Mouse (Mus musculus): Measurements from ENCODE around the gene Ntf5.
"Not testable (repeated sequence)": the region's sequence is repeated elsewhere in the genome, so short reads cannot be mapped to it uniquely, and the experiment has no call there.

Ntf5 gene

DNA sequence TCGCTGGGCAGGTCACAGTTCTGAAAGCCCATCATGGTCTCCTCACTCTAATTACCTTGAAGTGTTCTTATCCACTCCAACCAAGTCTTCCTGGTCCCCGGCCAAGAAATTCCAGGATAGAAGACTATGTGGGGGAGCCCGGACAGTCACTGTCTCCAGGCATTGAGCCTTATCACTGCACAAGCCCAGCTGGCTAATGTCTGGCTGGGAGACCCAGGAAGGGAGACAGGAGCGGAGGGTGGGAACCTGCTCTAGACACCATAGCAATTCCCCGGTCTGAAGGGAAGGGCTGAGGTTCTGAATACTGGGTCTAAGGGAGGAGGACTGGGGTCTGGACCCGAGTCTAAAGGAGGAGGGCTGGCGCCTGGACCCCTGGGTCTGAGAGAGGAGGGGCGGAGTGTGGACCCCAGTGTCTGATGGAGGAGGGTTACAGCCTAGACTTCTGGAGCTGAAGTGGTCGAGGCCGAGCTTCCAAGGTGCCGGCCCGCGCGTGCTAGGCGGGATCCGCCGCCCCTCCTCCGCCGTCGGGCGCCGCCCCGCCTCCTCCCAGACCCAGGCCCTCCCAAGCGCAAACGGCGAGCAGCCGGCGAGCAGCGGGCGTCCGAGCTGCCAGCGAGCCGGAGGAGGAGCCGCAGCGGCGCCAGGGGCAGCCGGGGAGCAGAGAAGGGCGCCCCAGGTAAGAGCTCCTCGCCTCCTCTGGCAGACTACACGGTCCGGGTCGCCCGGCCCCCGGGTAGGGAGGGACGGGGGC, at the start of gene Ntf5:
Gene Ntf5, plus strand, starts transcription at position 583 of the 751 bp plus-strand sequence.
- DNase-seq (ENCODE audit: low spot score in 2 of 2) = peak; percentile 38 to 45

DNA sequence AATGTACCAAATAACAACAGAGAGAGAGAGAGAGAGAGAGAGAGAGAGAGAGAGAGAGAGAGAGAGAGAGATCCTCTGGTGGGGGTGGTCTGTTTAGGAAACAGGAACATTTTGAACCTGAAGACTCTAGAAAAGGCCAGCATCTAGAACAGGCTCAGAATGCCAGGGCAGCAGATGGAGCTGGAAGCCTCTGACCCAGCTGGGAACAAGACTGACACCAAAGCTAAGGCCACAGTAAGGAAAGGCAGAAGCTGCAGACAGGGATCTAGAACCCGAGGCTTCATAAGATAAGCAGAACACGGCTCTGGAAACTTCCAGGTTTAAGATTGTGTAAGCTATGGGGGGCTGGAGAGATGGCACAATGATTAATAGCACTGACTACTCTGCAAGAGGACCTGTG, 49.5 kb upstream of the Ntf5 start:
- no peak for DNase-seq (ENCODE audit: low spot score in 2 of 2)

DNA sequence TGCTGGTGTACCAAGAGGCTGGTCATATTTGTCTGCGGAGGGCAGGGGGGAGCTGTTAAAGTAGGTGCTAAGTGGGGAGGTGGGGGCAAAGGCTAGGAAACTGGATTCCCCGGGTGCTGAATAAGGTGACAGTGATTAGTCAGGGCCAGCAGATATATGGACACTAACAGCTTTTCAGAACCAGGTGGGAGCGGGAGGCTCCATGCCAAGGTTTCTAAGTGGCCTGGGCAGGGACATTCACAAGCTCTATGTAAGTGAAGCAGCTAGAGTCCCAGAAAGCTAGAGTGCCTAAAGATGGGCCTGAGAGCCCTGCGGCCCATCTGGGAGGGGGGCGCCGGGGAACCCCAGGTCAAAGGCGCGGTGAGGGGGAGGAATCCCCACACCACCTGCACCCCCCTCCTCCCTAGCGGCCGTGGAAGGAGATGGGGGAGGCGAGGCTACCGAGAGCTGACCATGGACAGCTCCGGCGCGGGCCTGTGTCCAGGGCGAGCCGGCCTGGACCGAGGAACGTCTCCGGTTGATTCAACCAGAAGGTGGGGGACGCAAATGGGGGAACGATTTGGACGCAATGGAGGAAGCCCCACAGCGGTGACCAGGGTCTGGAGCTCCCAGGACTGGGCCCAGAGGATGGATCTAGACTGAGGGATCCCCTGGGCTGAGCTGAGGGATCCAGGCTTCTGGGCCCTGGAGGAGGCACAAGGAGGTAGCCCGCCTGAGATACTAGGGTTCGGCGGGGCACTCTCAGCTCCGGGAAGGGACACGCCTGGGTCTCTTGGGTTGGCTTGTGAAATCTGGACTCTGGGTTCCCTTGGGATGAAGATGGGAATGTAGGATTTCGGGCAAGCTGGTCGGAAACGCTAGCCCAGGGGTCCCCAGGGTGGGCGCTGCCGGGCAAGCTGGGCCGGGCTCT, 47.5 kb upstream of the Ntf5 start:
- peak; percentile 20 to 50 for DNase-seq (ENCODE audit: low spot score in 2 of 2)

DNA sequence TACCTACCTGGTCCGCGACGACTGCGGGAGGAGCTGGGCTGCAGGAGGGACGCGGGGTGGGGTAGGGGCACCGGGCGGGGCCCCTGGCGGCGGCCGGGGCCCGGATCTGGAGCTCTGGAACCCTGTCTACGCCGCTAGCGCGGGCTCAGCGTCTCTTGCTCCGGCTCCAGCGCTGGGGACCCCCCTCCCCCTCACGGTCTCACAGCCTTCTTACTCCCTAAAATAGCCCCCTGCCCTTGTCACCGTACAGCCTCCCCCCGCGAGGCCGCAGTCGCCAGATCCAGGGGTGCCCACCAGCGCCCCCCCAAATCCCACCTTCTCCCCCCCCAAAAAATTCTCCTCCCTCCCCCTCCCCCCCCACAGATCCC, 46.9 kb upstream of the Ntf5 start, which contains the start of gene Ppfia3:
Gene Ppfia3, minus strand, starts transcription at position 368 of the 368 bp plus-strand sequence.
- no peak for DNase-seq (ENCODE audit: low spot score in 2 of 2)

DNA sequence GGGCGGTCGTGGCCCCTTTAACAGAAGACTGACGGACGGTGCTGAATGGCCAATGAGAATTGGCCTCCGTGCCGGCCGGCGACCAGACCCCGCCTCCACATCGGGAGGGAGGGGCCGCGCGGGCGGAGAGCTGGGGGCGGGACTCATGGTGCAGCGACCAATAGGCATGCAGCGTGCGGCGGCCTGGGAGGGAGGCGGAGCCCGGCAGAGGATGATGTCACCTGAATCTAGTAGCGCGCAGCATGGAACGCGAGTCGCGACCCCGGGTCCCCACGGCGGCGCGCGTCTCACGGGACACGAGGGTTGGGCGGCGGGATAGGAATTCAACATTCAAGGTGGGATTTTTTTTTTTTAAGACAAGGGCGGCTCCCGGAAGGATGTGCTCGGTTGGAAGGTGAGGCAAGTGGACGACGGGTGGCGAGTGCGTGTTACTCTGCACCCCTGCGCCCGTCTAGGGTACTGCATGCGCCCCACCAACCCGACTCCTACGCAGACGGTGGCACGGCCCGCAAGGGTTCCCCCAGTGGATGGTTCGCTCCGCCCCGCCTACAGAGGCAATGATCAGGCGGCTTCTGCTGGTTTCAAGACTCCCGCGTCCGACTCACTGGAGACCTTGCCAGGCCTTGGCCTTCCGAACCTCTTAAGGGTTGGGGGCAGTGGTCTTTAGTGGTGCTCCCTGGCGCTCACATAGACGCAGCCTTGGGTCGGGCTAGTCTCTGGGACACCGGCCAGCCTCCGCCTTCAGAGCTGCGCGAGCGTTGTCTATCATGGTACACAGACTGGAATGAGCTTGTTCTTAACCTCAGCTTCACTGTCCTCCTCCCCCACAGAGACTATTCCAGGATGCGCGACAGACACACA, 46.2 kb upstream of the Ntf5 start:
- DNase-seq (ENCODE audit: low spot score in 2 of 2) = peak; percentile 96 to 98

DNA sequence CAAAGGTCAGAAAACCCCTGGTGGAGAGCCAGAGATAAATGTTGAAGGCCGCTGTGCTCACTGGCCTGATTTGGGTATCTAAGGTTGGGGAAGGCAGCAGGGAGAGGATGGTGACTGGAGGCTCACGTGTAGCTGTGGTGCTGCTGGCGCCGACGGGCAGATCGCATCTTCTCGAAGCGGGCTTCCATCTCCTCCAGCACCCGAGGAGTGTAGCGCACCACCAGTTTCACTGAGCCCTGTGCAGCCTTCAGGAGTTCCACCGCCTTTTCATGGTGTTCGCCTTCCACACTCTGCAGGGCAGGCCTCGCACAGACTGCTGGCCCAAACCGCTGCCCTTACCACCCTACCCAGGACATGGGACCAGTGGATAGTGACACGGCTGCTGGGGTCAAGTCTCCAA, 45.3 kb upstream of the Ntf5 start:
- DNase-seq (ENCODE audit: low spot score in 2 of 2) = no peak

DNA sequence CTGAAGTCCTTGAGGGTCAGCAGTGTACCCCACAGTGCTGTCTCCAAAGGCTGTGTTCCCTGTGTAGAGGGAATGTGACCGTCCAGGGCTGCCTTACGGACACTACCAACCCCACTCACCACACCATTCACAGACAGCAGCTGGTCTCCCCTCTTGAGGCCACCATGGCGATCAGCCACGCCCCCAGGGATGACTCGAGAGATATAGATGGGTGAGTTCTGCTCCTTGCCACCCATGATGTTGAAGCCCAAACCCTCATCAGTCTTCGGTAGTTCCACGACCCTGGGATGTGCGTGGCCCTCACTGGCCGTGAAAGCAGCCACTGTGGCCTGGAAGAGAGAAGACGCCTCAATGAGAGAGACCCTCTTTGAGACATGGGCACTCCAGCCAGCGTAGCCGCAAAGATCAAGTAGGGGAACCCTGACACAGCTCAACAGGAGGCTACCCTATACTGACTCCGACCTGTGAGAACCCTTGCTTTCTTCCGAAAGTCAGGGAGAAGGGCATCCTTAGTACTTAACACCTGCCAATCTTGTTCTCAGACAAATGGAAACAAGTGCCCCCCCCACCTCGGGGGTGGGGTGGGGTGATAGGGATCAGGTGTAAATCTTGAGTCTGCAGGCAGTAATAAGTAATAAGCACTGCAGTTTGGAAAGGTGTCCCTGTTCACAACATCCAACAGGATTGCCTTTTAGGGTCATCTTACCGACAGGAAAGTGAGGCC, 44.3 kb upstream of the Ntf5 start:
- no peak for DNase-seq (ENCODE audit: low spot score in 2 of 2)

DNA sequence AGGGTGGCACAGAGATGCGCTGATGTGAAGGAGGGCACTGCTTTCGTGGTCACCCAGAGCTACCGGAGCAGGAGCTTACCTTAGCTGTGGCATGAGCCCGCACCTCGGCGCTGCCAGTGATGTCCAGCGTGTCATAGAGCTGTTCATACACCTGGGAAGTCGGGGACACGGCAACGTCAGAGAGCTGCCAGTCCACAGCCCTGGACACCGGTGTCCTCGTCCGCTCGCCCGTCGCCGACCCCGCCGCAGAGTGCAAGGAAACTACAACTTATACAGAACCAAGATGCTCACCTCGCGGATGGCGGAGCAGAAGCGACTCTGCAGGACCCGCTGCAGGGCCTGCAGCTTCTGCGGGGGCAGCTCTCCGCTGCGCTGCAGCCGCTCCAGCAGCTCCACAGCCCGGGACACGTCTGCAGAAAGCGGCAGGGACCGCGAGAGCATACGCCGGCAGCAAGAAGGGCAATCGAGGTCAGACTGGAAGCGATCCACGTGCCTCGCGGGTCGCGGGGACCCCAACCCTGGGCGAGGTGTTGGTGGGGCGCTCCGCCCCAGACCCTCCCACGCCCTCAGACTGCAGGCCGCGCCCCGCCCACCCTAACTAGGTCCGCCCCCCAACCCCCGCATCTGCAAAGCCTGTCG, 43.5 kb upstream of the Ntf5 start:
- DNase-seq (ENCODE audit: low spot score in 2 of 2) = no peak

DNA sequence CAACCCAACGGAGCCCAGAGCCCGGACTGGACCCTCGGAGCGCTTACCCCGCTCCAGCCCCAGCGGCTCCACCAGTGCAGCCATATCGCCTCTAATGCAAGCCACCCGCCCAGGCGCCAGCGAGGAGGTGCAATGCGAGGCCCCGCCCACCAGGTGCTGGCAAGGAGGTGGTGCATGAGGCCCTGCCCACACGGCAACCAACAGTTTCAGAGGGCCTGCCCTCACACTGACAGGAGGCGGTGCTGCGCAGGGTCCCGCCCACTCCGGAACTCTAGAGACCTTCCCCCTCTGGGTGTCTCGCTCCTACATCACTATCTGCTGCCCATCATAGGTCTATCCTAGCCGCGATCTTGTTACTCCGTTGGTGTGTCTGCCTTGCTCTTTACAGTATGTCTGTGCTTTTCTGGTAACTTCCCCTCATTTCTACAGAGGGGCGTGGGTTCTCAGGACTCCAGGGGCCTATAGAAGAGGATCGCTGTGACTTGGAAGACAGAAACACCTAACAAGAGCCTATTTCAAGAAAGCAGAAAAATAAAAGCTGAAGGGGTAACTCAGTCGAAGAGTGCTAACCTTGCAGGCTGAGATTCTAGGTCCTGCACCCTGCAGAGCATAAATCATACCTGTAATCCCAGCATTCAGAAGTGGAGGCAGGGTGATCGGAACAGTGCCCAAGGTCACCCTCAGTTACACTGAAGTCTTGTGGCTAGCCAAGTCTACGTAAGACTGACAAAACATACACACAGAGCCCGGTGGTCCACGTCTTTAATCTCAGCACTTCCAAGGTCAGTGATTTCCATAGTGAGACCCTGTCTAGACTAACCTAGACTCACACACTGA, 42.8 kb upstream of the Ntf5 start, which contains the start of gene Lin7b:
Gene Lin7b, minus strand, starts transcription at position 109 of the 837 bp plus-strand sequence.
- DNase-seq (ENCODE audit: low spot score in 2 of 2) = peak; percentile 78 to 91

DNA sequence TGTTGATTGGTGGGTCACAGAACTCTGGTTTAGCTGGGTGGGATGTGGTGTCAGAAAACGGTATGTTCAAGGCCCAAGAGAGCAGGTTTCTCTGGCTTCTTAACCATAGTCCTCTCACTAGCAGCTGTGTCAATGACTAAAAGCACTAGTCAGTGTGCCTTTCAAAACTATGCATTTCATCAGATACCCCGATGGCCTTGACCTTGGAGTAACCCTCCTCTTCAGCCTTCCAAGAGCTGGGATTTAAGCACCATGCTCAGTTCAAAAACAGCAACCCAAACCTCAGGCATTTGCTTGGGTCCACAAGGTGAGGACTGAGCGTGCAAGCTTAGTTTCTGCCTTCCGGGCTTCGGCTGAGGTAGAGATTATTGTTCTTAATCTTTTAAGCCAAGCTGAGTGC, 41.1 kb upstream of the Ntf5 start:
- no peak for DNase-seq (ENCODE audit: low spot score in 2 of 2)

DNA sequence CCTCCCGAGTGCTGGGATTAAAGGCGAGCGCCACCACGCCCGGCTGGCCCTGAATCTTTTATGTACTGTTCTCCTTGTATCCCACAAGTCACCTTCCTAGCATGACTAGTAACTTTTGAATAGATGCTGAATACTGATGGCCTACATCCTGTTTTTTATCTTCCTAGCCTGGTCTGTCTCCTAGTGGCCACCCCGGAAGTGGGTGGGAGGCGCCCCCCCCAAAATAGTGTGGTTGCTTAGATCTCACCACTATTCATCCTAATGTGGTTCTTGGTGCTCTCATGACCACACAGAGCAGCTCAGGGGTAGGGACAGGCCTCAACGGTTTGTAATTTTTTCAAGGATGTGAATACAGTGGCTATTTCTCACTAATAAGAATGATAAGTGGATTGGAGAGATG, 38.9 kb upstream of the Ntf5 start:
- DNase-seq (ENCODE audit: low spot score in 2 of 2) = no peak

DNA sequence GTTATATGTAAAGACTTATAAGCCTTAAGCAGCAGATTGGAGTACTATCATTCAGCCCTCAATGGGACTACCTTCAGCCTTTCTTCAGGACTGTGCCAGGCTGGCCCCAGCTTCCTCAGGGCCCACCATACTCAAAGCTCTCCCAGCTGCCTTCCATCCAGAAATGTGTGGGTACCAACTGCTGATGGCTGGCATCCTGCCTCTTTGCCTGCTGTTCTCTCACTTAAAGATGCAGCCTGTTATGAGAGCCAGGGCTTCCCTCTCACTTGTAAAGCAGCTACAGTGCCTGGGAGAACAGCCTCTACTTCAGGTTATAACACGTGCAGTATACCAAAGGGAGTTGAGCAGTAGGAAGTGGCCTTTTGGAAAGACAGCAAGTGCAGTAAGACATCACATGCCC, 37.4 kb upstream of the Ntf5 start:
- DNase-seq (ENCODE audit: low spot score in 2 of 2) = no peak

DNA sequence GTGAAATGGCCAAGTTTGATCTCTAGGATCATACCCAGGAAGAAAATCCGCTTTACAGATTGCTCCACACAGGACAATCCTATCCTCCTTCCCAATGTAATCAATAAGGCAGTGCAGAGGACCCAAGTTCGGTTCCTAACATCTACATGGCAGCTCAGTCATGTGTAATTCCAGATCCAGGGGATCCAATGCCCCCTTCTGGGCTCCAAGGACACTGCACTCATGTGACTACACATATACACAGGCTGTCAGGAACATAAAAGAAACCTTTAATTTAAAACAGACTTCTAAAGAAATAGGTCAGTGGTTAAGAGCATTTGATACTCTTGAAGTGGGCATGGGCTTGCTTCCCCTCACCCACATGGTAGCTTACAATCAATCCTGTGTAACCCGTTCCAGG, 27.4 kb upstream of the Ntf5 start:
- no peak for DNase-seq (ENCODE audit: low spot score in 2 of 2)

DNA sequence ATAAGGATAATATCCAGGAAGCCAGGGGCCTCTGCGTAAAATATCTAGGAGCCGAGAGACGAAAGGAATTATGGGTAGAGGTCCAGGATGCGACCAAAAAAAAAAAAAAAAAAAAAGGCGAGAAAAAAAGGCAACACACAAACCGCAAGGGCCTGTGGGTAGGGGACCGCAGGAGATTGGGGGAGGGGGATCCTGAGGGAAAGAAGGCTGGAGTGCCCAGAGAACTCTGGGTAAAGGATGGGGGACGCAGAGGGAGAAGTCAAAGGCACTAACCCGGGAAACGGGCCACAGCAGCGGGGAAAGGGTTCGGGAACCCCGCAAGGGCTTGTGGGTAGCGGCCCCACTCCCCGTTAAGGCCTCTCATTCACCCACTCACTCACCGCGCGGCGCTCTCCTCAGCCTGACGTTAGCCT, 18.4 kb upstream of the Ntf5 start:
- no peak for DNase-seq (ENCODE audit: low spot score in 2 of 2)

DNA sequence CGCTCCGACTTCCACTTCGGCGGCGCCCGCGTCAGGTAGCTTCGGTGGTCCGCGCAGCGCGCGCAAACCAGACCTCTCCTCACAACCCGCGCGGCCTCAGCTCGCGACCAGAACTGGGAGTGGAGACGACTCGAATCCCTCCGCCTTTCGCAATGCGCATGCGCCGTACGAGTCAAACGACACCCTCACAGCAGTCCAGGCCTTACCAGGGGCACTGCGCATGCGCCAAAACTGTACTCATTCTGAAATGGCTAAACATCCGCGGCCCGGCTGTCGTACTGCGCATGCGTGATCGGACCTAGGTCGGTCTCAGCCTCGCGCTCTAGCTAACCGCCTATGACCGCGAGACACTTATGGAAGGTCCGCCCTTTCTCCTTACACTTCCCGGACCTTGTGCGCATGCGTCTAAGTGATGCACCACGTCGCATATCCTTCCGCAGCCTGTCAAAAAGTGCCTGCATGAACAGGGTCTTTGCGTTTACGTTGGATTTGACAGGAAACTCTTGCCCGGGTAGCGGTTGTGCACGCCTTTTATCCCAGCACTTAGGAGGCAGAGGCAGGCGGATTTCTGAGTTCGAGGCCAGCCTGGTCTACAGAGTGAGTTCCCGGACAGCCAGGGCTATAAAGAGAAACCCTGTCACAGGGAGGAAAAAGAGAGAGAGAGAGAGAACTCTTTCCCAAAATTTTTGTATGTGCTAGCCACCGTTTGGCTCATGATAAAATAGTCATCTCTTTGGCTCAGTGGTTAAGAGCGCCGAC, 17.7 kb upstream of the Ntf5 start, which contains the start of gene Snrnp70:
Gene Snrnp70, minus strand, starts transcription at position 165 of the 759 bp plus-strand sequence.
- peak; percentile 99 to 100 for DNase-seq (ENCODE audit: low spot score in 2 of 2)

DNA sequence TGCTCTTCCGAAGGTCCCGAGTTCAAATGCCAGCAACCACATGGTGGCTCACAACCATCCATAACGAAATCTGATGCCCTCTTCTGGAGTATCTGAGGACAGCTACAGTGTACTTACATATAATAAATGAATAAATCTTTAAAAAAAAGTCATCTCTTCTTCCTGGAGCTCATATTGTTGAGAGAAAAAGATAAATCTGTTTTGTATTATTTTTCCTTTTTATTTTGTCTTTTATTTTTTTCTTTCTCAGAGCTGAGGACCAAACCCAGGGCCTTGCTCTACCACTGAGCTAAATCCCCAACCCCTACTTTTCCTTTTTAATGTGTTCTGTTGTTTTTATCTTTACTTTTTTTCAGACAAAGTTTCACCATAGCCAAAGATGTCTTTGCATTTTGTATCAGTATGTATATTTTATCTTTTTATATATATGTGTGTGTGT, 17.1 kb upstream of the Ntf5 start:
- DNase-seq (ENCODE audit: low spot score in 2 of 2) = not testable (repeated sequence)

DNA sequence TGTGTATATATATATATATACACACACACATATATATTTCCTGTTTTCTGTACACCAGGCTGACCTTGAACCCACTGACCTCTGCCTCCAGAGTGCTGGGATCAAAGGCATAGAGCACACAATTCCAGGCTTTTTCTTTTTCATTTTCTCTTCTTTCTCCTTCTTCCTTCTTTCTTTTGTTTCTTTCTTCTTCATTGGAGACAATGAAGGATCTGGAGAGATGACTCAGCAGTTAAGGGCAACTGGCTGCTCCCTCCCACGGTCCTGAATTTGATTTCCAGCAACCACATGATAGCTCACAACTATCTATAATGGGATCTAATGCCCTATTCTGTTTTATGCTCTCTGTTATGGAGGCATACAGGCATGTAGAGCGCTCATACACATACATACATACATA, 16.7 kb upstream of the Ntf5 start:
- no peak for DNase-seq (ENCODE audit: low spot score in 2 of 2)

DNA sequence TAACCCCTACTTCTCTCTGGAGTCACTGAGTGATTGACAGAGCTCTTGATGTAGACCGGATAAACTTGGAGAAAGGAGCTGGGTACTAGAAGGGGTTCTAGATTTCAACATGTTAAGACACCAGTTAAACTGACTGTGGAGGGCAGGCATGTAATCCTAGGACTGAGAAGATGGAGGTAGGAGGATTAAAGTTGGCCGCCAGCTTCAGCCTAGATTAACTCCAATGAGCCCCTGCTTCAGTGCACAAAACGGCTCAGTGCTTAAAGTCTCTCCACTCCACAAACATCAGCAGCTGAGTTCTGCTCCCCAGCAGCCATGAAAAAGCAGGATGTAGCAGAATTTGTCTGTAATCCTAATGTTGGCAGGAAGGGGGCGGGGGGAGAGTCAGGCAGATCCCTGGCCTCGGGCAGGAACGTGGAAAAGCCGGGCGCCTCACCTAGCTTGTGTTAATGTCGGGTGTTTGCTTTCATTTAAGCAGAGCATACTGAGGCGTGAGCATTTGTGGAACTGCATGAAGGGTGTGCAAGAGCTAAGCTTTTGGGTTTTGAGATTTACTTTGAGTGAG, 11.9 kb upstream of the Ntf5 start:
- DNase-seq (ENCODE audit: low spot score in 2 of 2) = no peak
